Mouse (Mus musculus) liver, embryonic 14.5 days (tissue): Measurements from ENCODE around the gene Nudt22.

Source experiments
- CTCF ChIP-seq: IDR thresholded peaks from 2 replicates; pipeline ENCODE4 v1.5.1; 2016; ENCODE audit warnings: antibody characterized with exemption, low read depth, control low read depth
- EP300 ChIP-seq: IDR thresholded peaks from 2 replicates; pipeline ENCODE4 v1.6.1; 2016; ENCODE audit warnings: antibody characterized with exemption, low read depth

- TF ChIP-seq CTCF (no peak), EP300 (no peak)
These were observed 40.5 kb downstream of the Nudt22 start for GRCm38 (mm10) chr19:6955424-6955823.
